Mouse (Mus musculus): ENCODE results near the gene Kif27.

GRCm38 (mm10) chr13:58384371-58384770 is 25.4 kb upstream of the Kif27 start:
- TF ChIP-seq CTCF (IDR thresholded peaks at IDR 0.05; ENCODE audit: low read depth, low read length) (no peak), POLR2A (IDR thresholded peaks at IDR 0.05; ENCODE audit: extremely low read depth, insufficient read depth, low read length) (no peak)
